Comparison of ENCODE assay signal across 9 mouse cellular contexts in genomic region chr15:98969372-98970101, GRCm38 (mm10). TPM values are rescaled to one million over a fixed set of nuclear protein-coding genes. Genes with fewer than 3 reads are reported as not detected.
DNase-seq lines count a peak whose midpoint lies in the region; ATAC-seq and TF ChIP-seq lines count a peak whose summit lies in the region.
"Had no signal": no experiment of that assay in that cellular context is flagged by ENCODE, and none has a peak within 500 bp of the region (broad histone marks: within the 10 kb centered on the region; RNA-seq: fewer than 3 reads in every experiment).

No protein-coding gene starts in this region.

- TF ChIP-seq CTCF in kidney, postnatal 0 days (IDR thresholded peaks at IDR 0.05; ENCODE audit: low read depth) = no peak
- TF ChIP-seq CTCF in lung, adult 2 months (IDR thresholded peaks at IDR 0.05; ENCODE audit: insufficient read depth, low read length) = no peak

- no peaks in the 10 kb centered on the region for H3K27me3 ChIP-seq in kidney, postnatal 0 days (ENCODE audit: insufficient read depth, low read length)
- H3K27me3 ChIP-seq in hindbrain, embryonic 13.5 days = no peaks in the 10 kb centered on the region

- 24% methylated on average over 16 of the region's 16 CpGs for WGBS in kidney, postnatal 0 days
- 5% methylated on average over 16 of the region's 16 CpGs for WGBS in hindbrain, embryonic 13.5 days
- WGBS in lung, adult 2 months = 20% methylated on average over 16 of the region's 16 CpGs

- TF ChIP-seq POLR2A in lung, adult 2 months (IDR thresholded peaks at IDR 0.05; ENCODE audit: borderline replicate concordance, extremely low read depth, low read depth, low read length) = no peak

- H3K4me2 ChIP-seq in kidney, postnatal 0 days (ENCODE audit: low read length) = no peak overlapping the region
- H3K4me2 ChIP-seq in hindbrain, embryonic 13.5 days = peak overlapping the region; percentile 56

- H3K9ac ChIP-seq in kidney, postnatal 0 days (ENCODE audit: low read depth, low read length) = 0 out of 2 replicates have a peak overlapping the region, but pooled peaks have one; percentile 23
- peak overlapping the region; percentile 61 for H3K9ac ChIP-seq in hindbrain, embryonic 13.5 days

- no peaks in the 10 kb centered on the region for H3K9me3 ChIP-seq in kidney, postnatal 0 days (replicated peaks; ENCODE audit: low read length)
- H3K9me3 ChIP-seq in hindbrain, embryonic 13.5 days = no peaks in the 10 kb centered on the region

- H3K4me3 ChIP-seq in kidney, postnatal 0 days (replicated peaks; ENCODE audit: low read depth, low read length) = no peak overlapping the region
- H3K4me3 ChIP-seq in brown adipose tissue, adult 24 weeks (ENCODE audit: insufficient read depth, low read depth, low read length) = peak overlapping the region; percentile 18
- H3K4me3 ChIP-seq in hindbrain, embryonic 13.5 days = peak overlapping the region; percentile 19
- no peak overlapping the region for H3K4me3 ChIP-seq in lung, adult 2 months (replicated peaks; ENCODE audit: extremely low read depth, low read depth, low read length)

- DNase-seq in kidney, postnatal 0 days (ENCODE audit: low spot score) = no peak
- no peak for DNase-seq in kidney, adult 8-10 months
- peak; percentile 60 for DNase-seq in neural tube, embryonic 10.5 days (ENCODE audit: extremely low spot score, low spot score)
- DNase-seq in layer of hippocampus, adult 18-20 months (ENCODE audit: low spot score in 2 of 2) = no peak
- DNase-seq in lung, adult 2 months = no peak
- DNase-seq in urinary bladder, postnatal 14 days (ENCODE audit: low spot score) = no peak

- peak overlapping the region; percentile 50; the same call in 1 of the 2 replicates for H3K27ac ChIP-seq in kidney, postnatal 0 days
- H3K27ac ChIP-seq in brown adipose tissue, adult 24 weeks (replicated peaks; ENCODE audit: low read depth, low read length) = peak overlapping the region; percentile 58
- H3K27ac ChIP-seq in hindbrain, embryonic 13.5 days = peak overlapping the region; percentile 95

- ATAC-seq in kidney, postnatal 0 days (replicated peaks; ENCODE audit: low FRiP score, low read depth) = no peak
- ATAC-seq in hindbrain, embryonic 13.5 days (ENCODE audit: low FRiP score) = no peak

- H3K36me3 ChIP-seq in kidney, postnatal 0 days (ENCODE audit: insufficient read depth, low read length) = no peaks in the 10 kb centered on the region
- no peaks in the 10 kb centered on the region for H3K36me3 ChIP-seq in hindbrain, embryonic 13.5 days

- H3K4me1 ChIP-seq in kidney, postnatal 0 days (replicated peaks; ENCODE audit: insufficient read depth, low read length) = peaks cover 15% of the 10 kb centered on the region
- H3K4me1 ChIP-seq in brown adipose tissue, adult 24 weeks (ENCODE audit: control insufficient read depth, insufficient read depth, insufficient read length, low read length) = peaks cover 9% of the 10 kb centered on the region; the same call in 1 of the 2 replicates
- H3K4me1 ChIP-seq in hindbrain, embryonic 13.5 days (replicated peaks) = peaks cover 68% of the 10 kb centered on the region
- H3K4me1 ChIP-seq in lung, adult 2 months (ENCODE audit: control insufficient read depth, insufficient read depth, low read length) = no peaks in the 10 kb centered on the region

RNA-seq across cellular contexts. Expression of gene Tuba1a, which starts 16.0 kb away (rescaled TPM):
- 460 and 537 TPM in 2 replicates for polyA plus RNA-seq in kidney, postnatal 0 days (2015; fragmentation: Nextera tagmentation; extraction: Ambion mirVana)
- polyA plus RNA-seq in brown adipose tissue, adult 24 weeks (2012; ENCODE audit: insufficient read depth, insufficient read length, missing spikeins) = 125 and 132 TPM in 2 replicates
- 15,152 and 15,804 TPM in 2 replicates for polyA plus RNA-seq in hindbrain, embryonic 13.5 days (2015; fragmentation: Nextera tagmentation; extraction: Ambion mirVana)
- 100 to 1,000 TPM; 699 to 750 TPM for total RNA-seq in layer of hippocampus, adult 18-20 months (2021)
- polyA plus RNA-seq in lung, adult 2 months (2012; rRNA removed) = 617 and 959 TPM in 2 replicates

RNA-seq across cellular contexts. Expression of gene Gm49450, which starts 16.2 kb away (rescaled TPM):
- polyA plus RNA-seq in kidney, postnatal 0 days (2015; fragmentation: Nextera tagmentation; extraction: Ambion mirVana) = not detected in 2 replicates
- not detected in 2 replicates for polyA plus RNA-seq in brown adipose tissue, adult 24 weeks (2012; ENCODE audit: insufficient read depth, insufficient read length, missing spikeins)
- polyA plus RNA-seq in hindbrain, embryonic 13.5 days (2015; fragmentation: Nextera tagmentation; extraction: Ambion mirVana) = not detected in 2 replicates
- total RNA-seq in layer of hippocampus, adult 18-20 months (2021) = not detected
- polyA plus RNA-seq in lung, adult 2 months (2012; rRNA removed) = 0.17 and 298 TPM in 2 replicates
- polyA plus RNA-seq: limb, embryonic 11.5 days had no signal

RNA-seq across cellular contexts. Expression of gene Tuba1b, which starts 35.2 kb away (rescaled TPM):
- polyA plus RNA-seq in kidney, postnatal 0 days (2015; fragmentation: Nextera tagmentation; extraction: Ambion mirVana) = 903 and 1,010 TPM in 2 replicates
- polyA plus RNA-seq in brown adipose tissue, adult 24 weeks (2012; ENCODE audit: insufficient read depth, insufficient read length, missing spikeins) = 520 and 550 TPM in 2 replicates
- 1,016 and 1,054 TPM in 2 replicates for polyA plus RNA-seq in hindbrain, embryonic 13.5 days (2015; fragmentation: Nextera tagmentation; extraction: Ambion mirVana)
- 100 to 1,000 TPM; 448 to 490 TPM for total RNA-seq in layer of hippocampus, adult 18-20 months (2021)
- polyA plus RNA-seq in lung, adult 2 months (2012; rRNA removed) = 1,081 and 1,265 TPM in 2 replicates

RNA-seq across cellular contexts. Expression of gene Lmbr1l, which starts 51.5 kb away (rescaled TPM):
- polyA plus RNA-seq in kidney, postnatal 0 days (2015; fragmentation: Nextera tagmentation; extraction: Ambion mirVana) = 11.6 and 13.0 TPM in 2 replicates
- polyA plus RNA-seq in brown adipose tissue, adult 24 weeks (2012; ENCODE audit: insufficient read depth, insufficient read length, missing spikeins) = 6.0 and 6.3 TPM in 2 replicates
- polyA plus RNA-seq in hindbrain, embryonic 13.5 days (2015; fragmentation: Nextera tagmentation; extraction: Ambion mirVana) = 37.7 and 38.3 TPM in 2 replicates
- total RNA-seq in layer of hippocampus, adult 18-20 months (2021) = 10 to 100 TPM; 13.7 to 14.0 TPM
- polyA plus RNA-seq in lung, adult 2 months (2012; rRNA removed) = 56.0 and 72.1 TPM in 2 replicates

Comparison
In these comparisons a context has a peak if more than half of its experiments do, and no peak if none do; other contexts are left out.
1. H3K4me3 ChIP-seq: peak in brown adipose tissue, adult 24 weeks (single experiment) and hindbrain, embryonic 13.5 days (single experiment); none in kidney, postnatal 0 days (single experiment) and lung, adult 2 months (single experiment).
2. RNA of gene Tuba1a, which starts 16.0 kb away (polyA plus RNA-seq): 15,152 to 15,804 TPM in hindbrain, embryonic 13.5 days; 617 to 959 TPM in lung, adult 2 months, 460 to 537 TPM in kidney, postnatal 0 days and 125 to 132 TPM in brown adipose tissue, adult 24 weeks; every median in the first group is over 10 times any median in the second.
3. Peak in every context shown above with its lines, with median percentiles within 50 percentile points of each other: H3K27ac ChIP-seq.